Mouse (Mus musculus) embryo, embryonic 10 days (tissue): ENCODE data around the gene Stmnd1.
"Not testable (repeated sequence)": the region's sequence is repeated elsewhere in the genome, so short reads cannot be mapped to it uniquely, and the experiment has no call there.

Source experiments
- DNase-seq: peaks from one replicate; pipeline ENCODE4 v3.0.0-alpha.2; 2015; ENCODE audit warnings: low spot score

Gene Stmnd1

DNA sequence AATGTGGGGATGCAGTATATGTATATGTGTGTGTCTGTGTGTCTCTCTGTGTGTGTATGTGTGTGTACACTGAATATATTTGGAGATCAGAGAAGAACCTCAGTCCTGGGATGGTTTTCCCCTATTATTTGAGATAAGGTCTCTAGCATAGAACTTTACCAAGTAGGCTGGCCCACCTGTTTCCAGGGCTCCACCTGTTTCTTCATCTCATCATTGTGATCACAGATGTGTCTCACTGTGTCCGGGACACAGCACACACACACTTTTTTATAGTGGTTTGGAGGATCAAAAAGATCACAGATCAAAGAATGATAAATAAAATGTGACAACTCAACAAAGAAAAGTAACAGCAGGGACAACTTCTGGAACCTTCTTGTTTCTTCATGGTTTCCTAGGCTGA, 17.0 kb downstream of the Stmnd1 start:
- no peak for DNase-seq

DNA sequence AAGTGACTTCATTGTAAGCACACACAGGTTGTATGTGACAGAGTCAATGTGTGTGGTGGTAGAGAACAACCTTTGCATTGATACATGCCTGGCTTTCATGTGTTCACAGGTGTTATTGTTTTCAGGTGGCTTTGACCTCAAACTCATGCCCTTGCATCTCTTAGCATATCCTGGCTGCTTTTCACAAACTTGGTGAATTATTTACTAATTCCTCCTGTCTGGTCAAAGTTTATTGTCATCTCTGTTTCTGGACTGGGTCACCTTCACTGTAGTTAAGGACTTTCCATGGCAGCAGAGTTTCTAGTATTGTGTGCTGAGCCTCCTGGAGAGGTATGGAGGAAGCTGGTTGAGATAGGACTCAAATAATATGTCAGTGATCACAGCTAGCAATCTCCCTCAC, 20.8 kb downstream of the Stmnd1 start:
- DNase-seq = no peak

DNA sequence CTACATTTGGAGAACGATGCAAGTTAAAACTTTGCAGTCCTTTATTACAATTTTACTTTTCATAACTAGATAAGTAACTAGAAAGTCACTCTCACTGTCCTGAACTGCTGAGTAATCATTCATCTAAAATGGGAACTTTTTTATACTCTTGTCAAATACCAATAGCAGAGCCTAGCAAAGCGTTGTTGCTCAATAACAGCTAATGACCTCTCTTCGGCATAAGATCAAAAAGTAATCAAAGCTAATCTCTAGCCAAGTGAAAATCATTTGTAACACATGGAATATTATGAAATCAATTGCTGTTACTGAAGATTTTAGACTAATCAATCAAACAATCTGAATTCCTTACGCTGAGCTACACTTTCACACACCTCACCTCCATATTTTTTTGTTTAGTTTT, 24.2 kb downstream of the Stmnd1 start:
- DNase-seq = no peak

DNA sequence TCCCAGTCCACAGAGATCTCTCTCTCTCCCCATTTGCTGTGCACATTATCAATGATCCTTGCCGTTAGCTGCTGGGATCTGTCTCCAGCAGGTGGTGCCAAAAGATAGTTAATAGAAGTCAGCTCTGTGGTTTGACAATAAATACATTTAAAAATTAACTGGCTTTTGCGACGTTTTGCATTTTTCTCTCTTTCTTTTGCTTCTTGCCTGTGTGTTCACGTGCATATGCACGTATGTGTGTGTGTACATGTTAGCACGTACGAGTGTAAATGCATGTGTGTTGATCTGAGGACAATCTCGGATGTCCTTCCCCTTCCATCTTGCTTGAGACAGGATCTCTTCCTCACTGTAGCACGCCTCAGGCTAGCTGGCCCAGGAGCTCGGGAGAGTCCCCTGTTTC, 37.3 kb downstream of the Stmnd1 start:
- peak; percentile 75 for DNase-seq

DNA sequence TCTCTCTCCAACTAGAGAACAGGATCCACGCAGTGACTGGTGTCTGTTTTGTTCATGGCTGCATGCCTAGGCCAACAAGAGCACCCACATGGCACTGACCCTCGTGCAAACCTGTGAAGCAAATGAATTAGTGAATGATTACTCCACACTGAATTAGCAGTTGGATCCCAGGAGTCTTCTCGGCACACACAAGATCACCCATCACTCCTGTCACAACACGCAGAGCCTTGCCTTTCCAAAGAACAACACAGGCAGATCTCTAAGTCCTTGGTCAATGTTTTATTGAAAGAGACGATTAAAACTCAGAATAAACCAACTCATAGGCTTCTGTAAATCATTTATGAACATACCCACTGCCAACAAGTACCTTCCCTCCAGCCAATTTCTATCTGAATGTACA, 39.7 kb downstream of the Stmnd1 start:
- DNase-seq = no peak

DNA sequence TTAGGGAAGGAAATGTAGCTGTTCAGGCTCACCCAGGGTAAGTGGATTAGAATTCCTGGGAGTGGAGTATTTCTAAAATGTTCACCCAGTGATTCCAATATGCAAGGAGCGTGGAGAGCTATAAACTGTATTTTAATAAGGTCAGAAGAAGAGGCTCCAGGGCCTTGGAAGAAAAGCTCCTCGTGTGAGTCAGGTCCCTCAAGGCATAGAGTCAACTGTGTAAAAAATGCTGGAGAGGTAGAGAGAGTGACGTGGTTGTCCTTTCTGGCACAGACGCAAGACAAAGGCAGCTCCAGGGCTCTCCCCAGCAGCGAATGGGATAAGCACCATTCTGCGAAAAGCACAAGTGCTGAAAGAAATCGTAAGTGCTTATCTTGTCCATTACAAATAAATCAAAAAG, 41.6 kb downstream of the Stmnd1 start:
- no peak for DNase-seq

DNA sequence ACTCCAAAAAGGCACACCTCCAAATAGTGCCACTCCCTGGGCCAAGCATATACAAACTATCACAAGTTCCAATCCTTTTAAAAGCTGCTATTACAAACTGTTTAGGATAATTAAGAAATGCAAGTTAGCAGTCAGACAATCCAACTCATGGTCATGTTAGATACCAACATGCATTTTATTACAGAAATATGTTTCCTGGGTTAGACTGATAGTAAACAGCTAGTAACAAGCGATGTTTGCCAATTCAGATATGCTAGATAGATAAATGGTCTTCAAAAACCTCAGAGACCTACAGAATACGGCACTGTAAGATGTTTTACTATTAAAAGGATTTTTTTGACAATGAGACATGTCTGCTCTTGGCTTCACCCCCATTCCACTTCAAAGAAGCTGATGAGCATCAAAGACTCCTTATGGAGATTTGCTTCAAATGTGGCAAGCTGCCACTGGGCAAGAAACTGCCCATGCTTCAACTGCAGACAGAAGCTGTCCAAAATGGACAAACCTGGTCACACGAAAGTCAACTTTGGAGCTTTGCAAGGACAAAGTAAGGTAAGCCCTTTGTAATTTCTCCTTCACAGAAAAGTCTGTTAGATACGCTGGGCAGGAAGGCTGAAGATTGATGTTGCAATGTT, 52.9 kb downstream of the Stmnd1 start:
- no peak for DNase-seq

DNA sequence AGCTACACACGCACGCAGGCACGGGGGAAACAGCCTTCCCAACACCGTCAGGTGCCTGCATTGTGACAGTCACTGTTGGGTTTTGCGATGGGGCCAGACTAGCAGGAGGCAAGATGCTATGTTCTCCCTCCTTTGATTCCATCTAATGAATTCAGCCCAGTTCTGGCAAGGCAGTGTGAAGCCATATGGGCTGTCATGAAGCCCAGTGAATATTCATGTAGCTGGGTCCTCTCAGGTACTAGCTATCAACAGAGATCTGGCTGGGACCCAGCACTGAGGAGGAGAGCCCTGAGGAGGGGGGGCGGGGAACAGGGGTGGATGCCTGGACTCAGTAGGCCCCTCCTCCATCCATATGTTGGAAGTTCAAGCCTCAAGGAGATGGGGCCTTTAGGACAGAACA, 61.5 kb downstream of the Stmnd1 start:
- DNase-seq = no peak

DNA sequence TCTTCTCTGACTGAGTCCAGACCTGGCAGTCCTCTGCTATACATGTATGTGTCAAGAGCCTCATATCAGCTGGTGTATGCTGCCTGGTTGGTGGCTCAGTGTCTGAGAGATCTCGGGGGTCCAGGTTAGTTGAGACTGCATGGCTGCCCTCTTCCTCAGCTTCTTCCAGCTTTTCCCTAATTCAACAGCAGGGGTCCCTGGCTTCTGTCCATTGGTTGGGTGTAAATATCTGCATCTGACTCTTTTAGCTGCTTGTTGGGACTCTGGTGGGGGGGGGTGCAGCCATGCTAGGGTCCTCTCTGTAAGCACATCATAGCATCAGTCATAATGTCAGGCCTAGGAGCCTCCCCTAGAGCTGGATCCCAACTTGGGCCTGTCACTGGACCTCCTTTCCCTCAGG, 62.8 kb downstream of the Stmnd1 start:
- DNase-seq = not testable (repeated sequence)

DNA sequence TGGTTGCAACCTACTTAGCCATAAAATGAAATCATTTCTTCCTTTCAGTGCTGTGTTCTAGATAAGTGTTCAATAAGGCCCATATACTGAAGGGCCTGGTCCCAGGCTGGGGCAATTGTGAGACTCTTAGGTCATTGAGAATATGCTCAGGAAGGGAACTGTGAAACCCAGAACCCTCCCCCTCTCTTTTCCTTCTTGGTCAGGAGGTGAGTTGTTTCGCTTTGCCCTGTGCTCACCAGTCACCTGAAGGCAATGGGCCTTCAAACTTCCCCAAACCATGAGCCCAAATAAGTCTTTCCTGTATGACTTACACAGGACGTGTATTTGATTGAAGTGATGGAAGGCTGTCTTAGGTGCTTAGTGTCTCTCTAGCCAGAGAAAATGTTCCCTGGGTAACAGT, 64.3 kb downstream of the Stmnd1 start:
- no peak for DNase-seq

DNA sequence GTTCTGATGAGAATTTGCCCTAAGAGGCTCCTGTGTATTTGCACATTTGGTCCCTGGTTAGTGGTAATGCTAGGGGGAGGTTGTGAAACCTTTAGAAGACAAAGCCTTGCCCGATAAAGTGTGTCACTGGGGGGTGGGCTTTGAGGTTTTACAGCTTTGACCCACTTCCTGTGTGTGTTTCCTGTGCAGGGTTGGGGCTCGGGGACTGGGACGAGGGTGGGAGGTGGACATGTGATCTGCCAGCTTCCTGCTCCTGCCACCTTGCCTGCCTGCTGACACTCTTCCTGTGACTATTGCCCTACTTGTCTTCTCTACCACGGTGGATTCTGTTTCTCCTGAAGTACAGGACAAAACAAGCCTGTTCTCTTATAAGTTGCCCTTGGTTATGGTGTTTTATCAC, 66.4 kb downstream of the Stmnd1 start:
- DNase-seq = no peak

DNA sequence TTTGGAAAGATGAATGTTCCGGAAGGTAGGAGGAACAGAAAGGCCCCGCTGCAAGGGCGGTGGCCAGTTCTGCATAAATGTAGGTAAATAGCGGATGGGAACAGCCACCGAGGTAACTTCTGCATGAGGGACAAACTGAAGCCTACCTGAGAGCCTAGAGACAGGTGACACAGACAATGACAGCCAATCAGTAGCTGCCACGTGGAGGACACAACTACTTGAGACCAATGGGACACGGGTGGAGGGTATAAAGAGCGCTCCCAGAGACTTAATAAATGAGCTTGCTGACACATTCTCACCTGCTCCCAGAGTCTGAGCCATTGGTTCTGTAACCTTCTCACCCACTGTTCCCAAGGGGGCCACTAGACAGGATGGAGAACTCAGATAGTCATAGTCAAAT, 67.1 kb downstream of the Stmnd1 start:
- no peak for DNase-seq

DNA sequence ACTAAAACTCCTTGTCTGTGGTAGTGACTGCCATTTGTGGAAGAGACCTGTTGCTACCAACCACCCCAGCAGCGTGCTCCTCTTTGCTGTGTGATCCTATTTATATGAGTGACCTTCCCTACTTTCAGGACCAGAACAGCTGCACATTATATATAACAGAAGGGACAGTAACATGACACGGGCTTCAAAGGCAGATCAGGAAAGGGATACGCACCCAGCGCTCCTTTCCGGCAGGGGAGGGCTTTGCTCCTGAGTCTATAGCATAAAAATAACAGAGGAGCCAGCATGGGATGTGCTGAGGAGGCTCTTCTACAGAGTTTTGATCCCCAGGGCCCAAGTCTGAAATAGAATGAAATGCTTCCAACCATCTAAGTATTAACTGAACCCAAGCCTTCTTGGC, 67.9 kb downstream of the Stmnd1 start:
- no peak for DNase-seq

DNA sequence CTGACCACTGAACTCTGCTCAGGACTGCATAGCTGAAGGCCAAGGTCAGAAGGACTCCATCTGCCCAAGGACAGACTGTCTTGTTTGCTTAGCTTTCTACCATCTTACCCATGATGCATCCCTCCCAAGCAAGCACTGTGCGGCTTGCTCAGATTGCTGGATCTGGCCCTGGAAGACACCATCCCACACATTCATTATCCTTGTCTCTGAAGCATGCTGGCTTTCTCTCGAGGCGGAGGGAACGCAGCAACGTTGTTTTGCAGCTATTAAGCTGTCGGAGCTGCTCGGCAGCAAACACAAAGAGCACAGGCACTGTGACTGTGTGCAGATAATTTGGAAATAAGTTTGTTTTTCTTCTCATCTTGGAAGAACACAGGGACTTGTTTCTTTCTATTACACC, 69.7 kb downstream of the Stmnd1 start:
- no peak for DNase-seq

DNA sequence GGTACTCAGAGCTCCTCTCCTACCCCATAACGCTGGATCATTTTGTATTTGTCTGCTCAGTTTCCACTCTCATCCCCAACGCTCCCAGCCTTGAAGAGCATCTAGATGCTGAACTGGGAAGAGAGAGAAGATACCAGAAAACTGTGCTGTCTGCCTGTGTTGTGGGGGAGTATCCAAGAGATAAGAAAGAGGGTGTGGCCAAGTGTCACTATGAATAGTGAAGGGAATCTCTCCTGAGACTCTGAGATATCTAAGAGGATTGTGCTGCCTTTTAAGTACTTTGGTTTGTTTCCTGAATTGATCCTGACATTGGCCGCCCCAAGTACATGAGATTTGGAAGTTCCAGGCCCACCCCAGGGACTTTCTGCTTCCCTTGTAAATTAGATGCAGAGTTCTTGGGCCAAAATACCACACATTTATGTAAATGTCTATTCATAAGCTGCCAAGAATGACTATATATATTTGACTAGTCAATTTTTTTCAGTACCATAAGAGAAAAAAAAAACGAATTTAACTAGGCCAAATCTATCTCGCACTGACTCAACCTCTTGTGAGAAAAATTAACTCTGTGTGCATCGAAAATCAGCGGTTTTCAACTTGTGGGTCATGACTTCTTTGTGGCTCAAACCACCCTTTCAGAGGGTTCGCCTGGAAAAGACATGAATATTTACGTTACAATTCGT, 73.5 kb downstream of the Stmnd1 start:
- no peak for DNase-seq

DNA sequence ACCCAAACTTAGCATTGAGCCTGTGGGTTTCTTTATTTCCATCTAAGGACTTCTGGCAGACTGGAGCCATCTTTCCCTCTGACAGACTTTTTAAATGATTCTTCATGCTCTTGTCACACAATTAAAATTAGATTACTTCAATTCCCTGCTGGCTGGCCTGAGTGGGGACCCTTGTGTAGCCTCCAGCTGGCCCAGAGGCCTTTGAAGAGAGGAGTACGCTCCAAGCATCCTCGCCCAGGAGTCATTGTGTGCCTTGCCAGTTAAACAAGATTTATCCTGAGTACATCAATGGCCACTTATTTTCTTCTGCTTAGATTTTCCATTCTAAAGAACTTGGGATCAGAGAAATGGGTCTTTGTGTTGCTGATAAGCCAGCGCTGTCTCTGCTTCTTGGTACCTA, 76.1 kb downstream of the Stmnd1 start:
- peak; percentile 15 for DNase-seq
